Mouse (Mus musculus): Measurements from ENCODE around the gene Plxna4.
A peak's percentile ranks its signal among the peaks of the same experiment; 100 is the strongest.

The Plxna4 gene

DNA sequence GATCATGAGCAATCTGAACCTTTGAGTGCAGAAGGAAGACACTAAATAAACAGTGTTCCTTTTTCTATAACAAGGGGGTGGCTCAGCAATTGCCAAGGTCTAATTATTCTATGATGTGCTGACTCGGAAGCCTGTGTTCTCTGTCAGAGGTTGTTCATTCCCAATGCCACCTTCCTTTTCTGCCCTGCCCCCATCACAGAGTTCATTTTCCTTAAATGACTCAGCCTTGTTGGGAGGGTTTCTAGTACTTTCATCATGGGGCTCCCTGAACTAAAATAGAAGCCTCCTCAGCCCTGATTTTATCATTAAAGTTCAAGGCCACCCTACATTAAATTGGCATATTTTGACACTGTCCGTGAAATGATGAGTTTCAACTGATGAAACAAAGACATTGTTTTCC is 242.0 kb downstream of the Plxna4 start:
- no peak for DNase-seq (ENCODE audit: low spot score)

DNA sequence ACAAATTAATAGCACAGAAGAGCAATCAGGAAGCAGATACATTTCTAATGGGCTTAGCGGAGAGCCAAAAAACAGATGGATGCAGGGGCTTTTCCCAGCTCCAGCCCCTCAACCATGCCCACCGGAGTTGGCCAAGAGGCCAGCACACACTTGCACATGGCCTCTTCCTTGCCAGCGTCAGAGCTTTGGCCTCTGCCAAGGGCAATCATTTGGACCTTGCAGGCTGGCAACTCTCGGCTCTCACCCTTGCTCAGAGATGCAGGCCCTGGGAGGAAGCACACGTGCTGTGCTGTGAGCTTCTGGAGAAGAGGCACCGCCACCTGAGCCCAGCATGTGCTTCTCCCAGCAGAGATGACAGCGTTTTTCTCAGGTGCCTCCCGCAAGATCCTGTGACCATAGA is 245.3 kb downstream of the Plxna4 start:
- no peak for DNase-seq (ENCODE audit: low spot score)

DNA sequence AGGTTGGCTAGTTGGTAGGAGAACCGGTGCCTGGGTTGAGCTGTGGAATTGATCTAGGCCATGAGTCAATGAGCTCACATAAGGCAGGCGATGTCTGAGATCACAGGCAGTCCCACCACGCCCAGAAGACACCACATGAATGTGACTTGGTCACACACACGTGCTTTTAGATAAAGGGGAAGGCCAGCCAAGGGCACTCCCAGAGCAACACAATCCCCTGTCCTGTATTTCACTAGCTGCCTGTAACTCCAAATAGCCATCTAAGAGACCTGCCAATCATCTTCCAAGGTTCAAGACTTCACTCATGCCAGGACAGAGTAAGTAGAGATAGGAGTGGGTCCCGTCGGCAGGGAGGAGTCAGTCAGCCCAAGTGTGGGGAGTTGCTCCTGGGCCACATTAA is 245.7 kb downstream of the Plxna4 start:
- no peak for DNase-seq (ENCODE audit: low spot score)

DNA sequence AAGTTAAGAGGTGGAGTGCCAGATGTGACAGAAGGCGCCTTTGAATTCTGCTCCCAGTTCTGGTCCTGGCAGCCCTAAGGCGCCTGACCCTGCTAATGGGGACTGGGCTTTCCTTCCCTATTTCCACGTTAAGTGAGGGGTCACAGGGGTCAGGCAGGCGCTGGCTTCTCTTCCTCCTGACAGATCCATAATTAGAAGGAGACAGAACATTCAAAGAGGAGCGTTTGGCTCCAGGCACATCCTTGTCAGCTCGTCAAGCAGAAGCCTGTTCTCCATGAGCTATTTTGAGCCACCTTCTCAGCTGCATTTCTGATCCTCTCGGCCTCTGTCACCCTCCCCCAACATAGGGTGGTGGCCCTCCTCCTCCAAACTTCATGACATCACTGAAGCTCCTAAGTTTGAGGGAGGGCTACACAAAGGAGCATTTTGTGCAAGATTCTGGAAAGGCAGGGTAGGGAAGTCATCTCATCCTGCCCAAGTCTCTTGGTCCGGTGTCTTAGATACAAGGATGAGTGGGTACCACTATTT is 249.5 kb downstream of the Plxna4 start:
- DNase-seq (ENCODE audit: low spot score), result no peak

DNA sequence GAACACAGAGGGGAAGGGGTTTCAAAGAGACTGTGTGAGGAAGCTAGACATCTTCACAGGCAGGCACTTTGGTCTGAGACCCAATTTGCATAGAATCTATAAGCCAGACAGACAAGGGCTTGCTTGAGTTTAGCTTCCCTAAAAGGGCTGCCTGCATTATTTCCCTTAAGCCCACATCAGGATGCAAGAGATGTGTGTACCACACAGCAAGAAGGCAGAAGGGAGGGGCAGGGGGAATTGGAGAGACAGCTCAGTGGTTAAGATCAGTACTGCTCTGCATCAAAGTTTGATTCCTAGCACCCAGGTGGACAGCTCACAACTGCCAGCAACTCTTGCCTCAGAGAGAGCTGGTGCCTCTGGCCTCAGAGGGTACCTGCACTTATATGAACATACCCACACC is 256.7 kb downstream of the Plxna4 start:
- no peak for DNase-seq (ENCODE audit: low spot score)

DNA sequence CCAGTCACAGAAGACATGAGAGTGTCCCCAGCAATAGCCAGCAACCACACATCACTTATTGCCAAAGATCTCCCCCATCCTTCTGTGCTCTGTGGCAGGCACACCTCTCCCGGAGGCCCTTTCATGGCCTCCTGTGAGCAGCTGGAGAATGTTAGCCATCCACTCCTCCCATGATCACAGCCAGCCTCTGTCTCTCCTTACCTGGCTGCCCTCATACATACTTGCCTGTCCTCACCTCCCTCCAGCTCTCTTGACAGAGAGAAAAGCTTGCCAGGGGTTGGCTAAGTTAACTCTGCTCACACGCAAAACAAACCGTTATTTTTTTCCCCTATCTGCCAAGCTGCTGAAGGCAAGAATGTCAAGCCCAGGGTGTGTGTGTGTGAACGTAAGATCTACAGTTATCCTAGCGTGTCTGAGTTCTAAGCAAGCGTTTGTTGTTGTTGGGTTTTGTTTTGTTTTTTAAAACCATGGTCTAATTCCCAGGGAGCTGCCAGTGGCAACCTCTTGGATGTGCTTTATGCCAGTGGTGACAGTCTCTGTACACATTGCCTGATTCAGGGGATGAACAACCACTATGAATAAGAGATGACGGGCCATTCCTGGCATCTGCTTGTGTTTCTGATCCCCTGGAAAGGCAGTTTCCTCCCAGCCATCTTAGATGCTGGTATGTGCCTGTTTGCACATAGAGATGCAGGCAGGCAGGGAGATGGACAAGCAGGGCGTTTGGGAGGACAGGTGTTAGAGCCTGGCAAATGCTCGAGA is 257.8 kb downstream of the Plxna4 start:
- DNase-seq (ENCODE audit: low spot score), result no peak

DNA sequence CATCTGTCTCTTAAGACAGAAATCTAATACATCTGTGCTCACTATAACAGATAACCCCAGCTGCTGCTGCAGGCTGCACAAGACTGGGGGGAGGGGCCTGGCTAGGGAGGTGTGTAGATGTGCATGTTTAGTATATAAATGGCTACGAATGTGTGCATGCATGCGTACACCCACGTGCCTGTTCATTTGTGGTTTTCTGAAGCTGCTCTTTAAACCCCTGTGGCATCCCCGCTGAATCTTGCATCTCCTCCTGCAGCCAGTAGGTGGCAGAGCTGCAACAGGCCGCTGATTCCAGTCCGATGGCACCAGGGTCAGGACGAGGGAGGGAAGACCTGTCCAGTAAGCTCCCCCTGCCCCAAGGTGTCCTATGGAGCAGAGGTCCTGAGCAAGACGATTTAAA is 260.0 kb downstream of the Plxna4 start:
- peak; percentile 72 for DNase-seq (ENCODE audit: low spot score)

DNA sequence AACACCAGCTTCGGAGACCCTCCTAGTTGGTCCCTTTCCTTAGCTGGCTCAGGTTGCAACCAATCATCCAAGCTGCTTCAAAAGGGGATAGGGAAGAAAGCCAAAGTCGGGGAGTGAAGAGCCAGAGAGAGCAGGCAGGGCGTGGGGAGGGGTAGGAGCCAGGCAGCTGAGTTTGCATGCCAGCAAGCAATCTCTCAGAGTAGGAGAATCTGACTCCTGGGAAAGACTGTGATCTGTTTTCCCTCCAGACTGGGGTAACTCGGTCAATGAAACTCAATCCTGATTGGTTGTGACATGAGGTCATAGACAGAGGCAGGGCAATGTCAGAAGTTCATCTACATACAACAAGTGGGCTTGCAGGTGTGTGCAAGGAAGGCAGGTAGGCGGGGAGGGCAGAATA is 260.8 kb downstream of the Plxna4 start:
- DNase-seq (ENCODE audit: low spot score), result no peak

DNA sequence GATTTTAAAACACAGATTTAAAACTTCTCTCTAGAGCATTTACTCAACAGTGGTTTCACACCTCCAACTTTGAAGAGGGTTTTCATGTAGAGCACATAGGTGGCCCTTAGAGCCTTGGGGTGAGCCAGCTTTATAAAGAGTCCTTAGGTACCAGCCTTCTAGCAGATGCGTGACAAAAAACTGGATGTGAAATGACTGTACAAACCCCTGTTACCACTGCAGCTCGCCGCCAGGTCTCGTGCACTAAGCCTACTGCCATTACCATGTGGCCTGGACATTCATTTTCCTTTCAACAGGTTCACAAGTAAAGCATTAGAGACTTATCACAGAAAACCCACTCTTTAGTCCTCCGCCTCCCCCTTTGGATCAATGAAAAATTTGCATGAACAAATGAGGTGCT is 261.6 kb downstream of the Plxna4 start:
- DNase-seq (ENCODE audit: low spot score), result no peak

DNA sequence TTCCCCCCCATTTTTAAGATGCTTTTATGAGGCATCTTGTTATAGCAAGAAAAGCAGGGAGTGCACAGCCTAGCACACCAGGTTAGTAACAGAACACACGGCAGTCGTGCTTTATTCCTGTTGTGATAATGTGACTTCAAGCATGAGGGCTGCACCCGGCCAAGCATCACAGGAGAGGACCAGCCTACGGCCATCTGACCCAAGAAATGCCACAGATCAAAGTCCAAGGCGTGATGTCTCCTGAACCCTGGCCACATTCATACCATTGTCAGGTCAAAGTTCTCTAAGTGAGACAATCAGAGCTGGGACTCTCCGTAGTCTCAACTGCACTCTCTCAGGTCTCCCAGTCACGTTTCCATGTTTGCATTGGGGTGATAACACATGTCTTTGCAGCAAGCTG is 262.1 kb downstream of the Plxna4 start:
- DNase-seq (ENCODE audit: low spot score), result no peak

DNA sequence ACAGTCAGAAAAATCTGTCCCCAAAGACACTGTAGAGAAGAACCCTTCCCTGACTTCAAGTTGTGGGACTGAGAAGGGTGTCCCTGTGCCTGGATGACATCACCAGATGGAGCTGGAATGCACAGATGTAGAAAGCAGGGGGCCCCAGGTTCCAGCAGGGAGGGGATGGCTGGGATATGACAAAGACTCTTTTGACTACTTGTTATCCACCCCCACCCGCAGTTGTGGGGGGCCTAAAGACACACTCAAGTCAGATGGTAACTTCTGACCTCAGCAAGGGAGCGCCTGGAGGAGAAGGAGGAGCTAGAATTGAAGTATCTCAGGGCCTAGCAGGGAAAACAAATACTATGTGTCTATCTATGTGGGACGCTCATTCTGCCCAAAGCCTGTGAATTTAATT is 266.8 kb downstream of the Plxna4 start:
- DNase-seq (ENCODE audit: low spot score), result no peak

DNA sequence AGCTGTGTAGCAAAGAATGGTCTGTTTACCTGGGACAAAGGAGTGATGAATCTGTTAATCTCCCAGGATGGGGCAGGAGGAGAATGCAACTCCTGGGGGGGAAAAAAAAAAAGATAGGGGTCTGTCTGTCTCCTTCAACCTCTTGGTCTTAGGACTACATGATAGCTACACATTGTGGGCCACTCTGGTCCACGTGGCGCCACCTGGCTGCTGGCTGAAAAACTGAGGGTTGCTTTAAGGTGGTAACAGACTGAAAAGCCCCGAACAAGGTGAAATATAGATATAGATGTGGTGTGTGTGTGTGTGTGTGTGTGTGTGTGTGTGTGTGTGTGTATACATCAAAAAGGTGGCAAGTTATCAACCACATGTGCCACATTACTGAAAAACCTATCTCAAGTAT is 267.7 kb downstream of the Plxna4 start:
- DNase-seq (ENCODE audit: low spot score), result peak; percentile 32

DNA sequence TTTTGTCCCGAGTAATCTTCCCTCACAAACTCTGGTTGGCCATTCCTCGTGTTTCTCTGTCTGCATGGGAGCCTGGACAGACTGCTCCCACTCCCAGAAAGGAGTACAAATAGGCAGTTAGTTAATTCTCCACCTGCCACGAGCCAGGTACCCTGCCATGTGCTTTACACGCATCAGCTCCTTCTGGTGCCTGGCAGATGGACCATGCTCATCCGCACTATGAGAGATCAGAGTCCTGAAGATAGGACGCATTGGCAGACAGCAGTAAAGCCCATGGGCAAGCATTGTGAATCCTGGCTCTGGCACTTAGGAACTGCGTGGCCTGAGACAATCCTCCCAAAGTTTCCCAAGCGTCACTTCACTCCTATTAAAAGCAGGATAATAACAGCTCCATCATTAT is 270.5 kb downstream of the Plxna4 start:
- DNase-seq (ENCODE audit: low spot score), result no peak

DNA sequence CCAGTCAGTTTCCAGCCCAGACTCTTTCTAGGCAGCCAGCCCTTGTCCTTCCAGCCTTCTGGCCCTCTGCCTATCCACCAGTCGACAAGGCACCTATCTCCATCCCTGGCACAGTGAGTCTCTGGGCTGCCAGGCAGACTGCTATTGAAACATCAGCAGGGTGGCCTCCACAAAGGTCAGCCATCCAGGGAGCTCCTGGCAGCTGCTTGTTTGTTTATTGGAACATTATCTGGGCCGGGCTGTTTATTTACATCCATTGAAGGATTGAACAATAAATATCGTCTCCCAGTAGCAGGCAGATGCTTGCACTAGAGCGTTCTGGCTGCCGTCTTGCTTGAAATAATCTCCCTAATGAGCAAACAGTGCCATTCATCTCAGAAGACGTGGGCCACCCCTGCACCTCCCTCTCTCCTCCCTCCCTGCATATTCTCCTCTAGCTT is 273.0 kb downstream of the Plxna4 start:
- peak; percentile 32 for DNase-seq (ENCODE audit: low spot score)

DNA sequence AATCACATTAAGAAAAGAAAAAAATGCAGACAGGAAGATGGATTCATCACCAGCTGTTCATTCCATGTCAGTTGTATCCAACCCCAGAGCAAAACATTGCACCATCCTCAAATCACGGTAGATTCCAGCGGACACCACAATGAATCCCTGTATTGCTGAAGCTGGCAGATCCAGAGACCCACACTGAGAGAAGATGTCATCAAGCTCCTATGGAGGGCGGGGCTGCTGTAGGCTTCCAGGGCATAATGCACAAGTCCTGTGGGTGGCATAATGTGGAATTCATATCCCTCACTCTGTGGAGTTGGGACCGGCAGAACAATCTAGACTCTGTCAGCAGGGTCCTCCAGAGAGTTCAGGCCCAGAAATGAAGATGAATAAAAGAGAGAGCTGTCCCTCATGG is 278.8 kb downstream of the Plxna4 start:
- DNase-seq (ENCODE audit: low spot score), result no peak

DNA sequence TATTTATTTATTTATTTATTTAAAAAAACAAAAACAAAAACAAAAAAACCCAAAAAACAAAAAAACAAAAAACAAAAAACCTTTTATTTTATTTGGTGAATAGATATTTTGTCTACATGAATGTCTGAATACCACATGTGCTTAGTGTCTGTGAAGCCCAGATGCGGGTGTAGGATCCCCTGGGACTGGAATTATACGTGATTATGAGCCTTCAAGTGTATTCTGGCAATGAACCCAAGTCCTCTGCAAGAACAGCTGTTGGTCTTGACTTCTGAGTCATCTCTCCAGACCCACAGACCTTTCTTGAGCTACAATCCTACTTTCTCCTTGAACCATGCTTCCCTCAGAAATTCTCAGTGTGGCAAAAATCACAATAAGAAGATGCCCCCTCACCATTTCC is 287.4 kb downstream of the Plxna4 start:
- no peak for DNase-seq (ENCODE audit: low spot score)

DNA sequence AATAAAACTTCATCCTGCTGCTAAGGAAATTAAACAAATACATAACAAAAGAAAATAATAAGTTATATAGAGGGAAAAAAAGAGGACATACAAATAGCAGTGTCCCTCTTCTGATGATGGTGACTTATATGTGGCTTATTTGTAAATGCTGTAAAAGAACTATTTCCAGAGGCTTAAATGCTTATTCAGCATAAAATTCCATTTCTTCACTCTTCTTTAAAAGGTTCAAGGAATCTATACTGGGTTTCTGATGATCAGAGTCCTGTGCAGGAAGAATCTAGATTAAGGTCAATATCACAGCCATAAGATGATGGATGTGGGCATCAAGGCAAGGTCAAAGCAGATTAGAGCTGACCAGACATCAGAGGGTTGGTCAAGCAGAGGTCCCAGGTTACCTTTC is 306.5 kb downstream of the Plxna4 start:
- no peak for DNase-seq (ENCODE audit: low spot score)

DNA sequence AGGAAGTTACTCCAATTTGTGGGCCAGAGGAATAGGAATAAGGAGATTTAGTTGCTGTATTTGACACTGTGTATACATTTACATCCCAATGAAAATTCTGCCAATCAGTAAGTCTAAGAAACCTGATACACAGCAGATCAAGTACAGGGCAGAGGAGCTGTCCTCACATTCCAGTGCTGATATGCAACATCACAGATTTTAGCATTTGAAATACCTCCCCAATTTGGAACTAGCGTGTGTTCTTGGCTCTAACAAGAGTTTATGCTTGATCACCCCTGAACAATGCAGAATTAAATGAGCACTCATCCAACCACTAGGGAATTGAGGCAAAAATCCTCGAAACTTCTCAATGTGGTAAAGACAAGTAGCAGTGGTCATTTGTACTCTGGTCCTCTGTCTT is 307.3 kb downstream of the Plxna4 start:
- DNase-seq (ENCODE audit: low spot score), result no peak

DNA sequence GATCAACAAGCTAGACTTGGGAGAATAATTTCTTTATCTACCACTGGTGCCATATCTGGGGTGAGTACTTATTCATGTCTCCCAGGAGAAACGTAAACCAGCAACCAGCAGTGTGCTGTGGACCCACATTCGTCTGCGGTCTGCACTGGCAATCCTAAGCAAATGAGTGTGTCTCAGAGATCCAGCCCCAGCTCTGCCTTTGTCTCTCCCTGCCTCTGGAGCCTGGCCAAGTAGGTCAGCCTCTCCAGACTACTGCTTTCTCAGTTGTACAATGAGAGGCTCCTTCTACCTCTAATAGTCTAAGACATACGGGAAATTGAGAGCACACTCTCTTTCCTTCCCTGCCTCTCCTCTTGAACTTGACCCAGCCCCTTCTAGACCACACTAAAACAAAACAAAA is 316.5 kb downstream of the Plxna4 start:
- DNase-seq (ENCODE audit: low spot score), result peak; percentile 11

DNA sequence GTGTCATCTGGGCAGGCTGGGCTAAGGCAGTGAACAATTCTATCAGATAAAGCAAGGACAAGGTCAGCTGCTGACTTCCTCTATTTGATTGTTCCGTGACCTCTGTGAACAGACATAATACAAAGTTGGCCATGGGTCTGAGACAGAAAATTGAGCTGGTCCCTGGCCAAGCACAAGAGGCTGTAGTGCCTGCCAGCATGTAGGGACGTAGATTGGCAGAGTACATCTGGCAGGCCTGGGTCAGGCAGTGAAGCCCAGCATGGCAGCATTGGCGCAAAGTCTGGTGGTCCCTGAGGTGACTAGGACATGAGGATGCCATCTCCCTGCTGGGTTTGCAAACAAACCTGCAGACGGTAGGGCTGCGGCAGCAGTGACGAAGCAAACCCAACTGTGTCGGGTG is 321.9 kb downstream of the Plxna4 start:
- no peak for DNase-seq (ENCODE audit: low spot score)

DNA sequence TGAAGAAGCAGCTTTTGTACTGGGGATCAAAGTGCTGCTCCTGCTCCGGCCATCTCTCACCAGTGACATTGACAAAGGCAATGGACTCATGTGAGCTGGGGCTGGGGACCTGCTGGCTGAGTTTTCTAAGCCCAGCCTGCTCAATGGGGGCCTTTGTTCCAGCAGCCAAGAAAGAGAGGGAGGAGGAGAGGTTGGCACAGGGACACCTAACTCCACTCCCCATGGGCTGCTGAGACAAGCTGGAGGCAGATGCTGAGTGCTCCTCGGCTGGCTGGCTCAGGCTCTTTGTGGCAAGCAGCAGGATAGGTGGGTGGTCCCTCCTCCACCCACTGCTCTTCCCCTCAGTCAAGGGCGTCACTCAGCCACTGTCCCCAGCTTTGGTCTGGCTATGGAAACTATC is 326.7 kb downstream of the Plxna4 start:
- peak; percentile 5 for DNase-seq (ENCODE audit: low spot score)

DNA sequence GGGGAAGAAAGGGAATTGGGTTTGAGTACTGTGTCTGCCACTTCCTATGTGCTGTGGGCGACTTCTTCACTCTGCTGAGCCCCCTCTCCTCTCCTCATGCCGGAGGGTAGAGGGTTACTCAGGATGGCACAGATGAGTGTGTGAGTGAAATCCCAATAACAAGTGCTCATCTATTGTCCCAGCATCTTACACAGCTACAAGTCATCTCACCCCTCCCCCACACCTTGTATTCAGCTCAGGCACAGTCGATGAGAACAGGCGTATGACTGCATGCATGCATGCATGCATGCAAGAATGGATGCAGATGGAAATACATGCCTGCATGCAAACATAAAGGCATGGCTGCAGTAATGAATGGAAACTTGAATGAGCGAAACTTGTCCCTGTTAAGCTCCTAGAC is 327.7 kb downstream of the Plxna4 start:
- no peak for DNase-seq (ENCODE audit: low spot score)

DNA sequence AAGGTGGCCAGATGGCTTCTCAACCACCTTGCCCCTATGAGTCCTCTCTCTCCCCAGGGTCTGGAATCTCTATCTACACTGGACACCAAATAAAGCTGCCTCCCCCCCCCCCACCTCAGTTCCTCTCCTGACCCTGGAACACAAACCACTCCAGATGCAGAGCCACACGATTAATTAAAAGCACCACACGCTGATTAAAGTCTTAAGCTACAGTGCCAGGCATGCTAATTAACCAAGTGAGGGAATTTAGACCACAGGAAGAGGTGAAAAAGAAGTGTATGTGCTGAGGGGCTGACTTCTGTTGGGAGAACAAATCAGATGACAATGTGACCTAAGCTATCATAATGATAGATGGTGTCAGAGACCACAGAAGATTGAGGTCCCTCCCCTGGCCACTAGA is 332.8 kb downstream of the Plxna4 start:
- DNase-seq (ENCODE audit: low spot score), result no peak

DNA sequence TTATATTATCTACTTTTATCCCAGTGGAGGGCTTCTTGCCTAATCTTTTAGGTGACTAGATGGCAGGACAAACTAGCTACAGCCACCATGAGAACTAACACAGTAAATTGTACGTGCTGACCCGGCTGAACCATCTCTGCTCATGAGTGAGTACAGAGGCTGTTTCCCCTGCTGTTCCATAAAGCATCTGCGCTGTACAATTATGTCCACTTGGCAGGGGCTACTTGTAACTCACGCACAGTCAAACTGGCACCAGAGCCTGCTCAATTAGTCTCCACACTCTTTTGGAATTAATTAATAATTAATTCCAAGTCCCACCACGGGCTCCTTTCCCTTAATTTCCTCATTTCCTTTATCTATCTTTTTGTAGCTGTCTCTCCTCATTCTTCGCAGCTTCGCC is 335.8 kb downstream of the Plxna4 start:
- DNase-seq (ENCODE audit: low spot score), result no peak
